Mouse (Mus musculus) limb, embryonic 14.5 days (tissue): Measurements from ENCODE around the gene Sh2d7. TPM values are rescaled to one million over a fixed set of nuclear protein-coding genes. Genes with fewer than 3 reads are reported as not detected.

Experiments
- ATAC-seq: fragments of 200-750 bp; cut with Nextera tagmentation; 2 replicates; pipeline ENCODE4 v1.8.0; 2017; ENCODE audit warnings: low read depth, moderate number of reproducible peaks, moderate TSS enrichment; ENCODE audit not compliant: low FRiP score
- DNase-seq: peaks from one replicate; pipeline ENCODE4 v3.0.0-alpha.2; 2015; ENCODE audit warnings: low spot score
- H3K27ac ChIP-seq: fragments of 300-500 bp; sonication (generic); replicated peaks from 2 replicates; pipeline ENCODE4 v1.5.1; 2014; ENCODE audit warnings: low read depth, mild to moderate bottlenecking, low read length, moderate library complexity, mixed read lengths
- H3K27me3 ChIP-seq: fragments of 300-500 bp; sonication (generic); 2 replicates; pipeline ENCODE4 v1.6.1; 2014; ENCODE audit warnings: low read length, mixed read lengths; ENCODE audit not compliant: control insufficient read depth, insufficient read depth
- H3K36me3 ChIP-seq: fragments of 300-500 bp; sonication (generic); 2 replicates; pipeline ENCODE4 v1.6.1; 2014; ENCODE audit warnings: mild to moderate bottlenecking, low read length, moderate library complexity, mixed read lengths; ENCODE audit not compliant: control insufficient read depth, insufficient read depth
- H3K4me1 ChIP-seq: fragments of 300-500 bp; sonication (generic); 2 replicates; pipeline ENCODE4 v1.6.1; 2014; ENCODE audit warnings: antibody characterized with exemption, low read length, mixed read lengths; ENCODE audit not compliant: control insufficient read depth, insufficient read depth
- H3K4me2 ChIP-seq: fragments of 300-500 bp; sonication (generic); replicated peaks from 2 replicates; pipeline ENCODE4 v1.6.1; 2014; ENCODE audit warnings: low read depth, mild to moderate bottlenecking, low read length, moderate library complexity; ENCODE audit not compliant: severe bottlenecking
- H3K4me3 ChIP-seq: fragments of 300-500 bp; sonication (generic); replicated peaks from 2 replicates; pipeline ENCODE4 v1.5.1; 2014; ENCODE audit warnings: low read length
- H3K9ac ChIP-seq: fragments of 300-500 bp; sonication (generic); 2 replicates; pipeline ENCODE4 v1.6.1; 2014; ENCODE audit warnings: mild to moderate bottlenecking, low read depth, low read length, moderate library complexity; ENCODE audit not compliant: severe bottlenecking
- H3K9me3 ChIP-seq: fragments of 300-500 bp; sonication (generic); 2 replicates; pipeline ENCODE4 v1.6.1; 2016; ENCODE audit warnings: low read length; ENCODE audit not compliant: control insufficient read depth
- POLR2A ChIP-seq: fragments of 200-500 bp; IDR thresholded peaks from 2 replicates; pipeline ENCODE4 v1.8.0; 2012; ENCODE audit warnings: inconsistent platforms, mild to moderate bottlenecking, moderate library complexity, borderline replicate concordance; ENCODE audit not compliant: insufficient read depth, insufficient read length; ENCODE audit errors: extremely low read depth
- WGBS: fragments of 180-500 bp; shearing (Covaris S2); extraction: QIAGEN DNeasy Blood & Tissue Kit; methylation state at CpG from one replicate; pipeline ENCODE4 v1.1.7; 2014; 5-methylcytosine and 5-hydroxymethylcytosine counted together
- polyA plus RNA-seq, 2 experiments: library from polyadenylated mRNA; depleted of rRNA in 1 of 2; stranded (reverse) in 1 of 2; unstranded in 1 of 2; fragments of >200 nt; fragmentation: Nextera tagmentation in 1 of 2; extraction: Ambion mirVana in 1 of 2; gene quantifications; 2 replicates each; pipeline versions ENCODE4 v1.2.1 to v1.2.3; 2012 to 2014

Sh2d7 gene
- polyA plus RNA-seq (2012; rRNA removed) (not detected in 2 replicates), polyA plus RNA-seq (2014; fragmentation: Nextera tagmentation; extraction: Ambion mirVana) (not detected in 2 replicates)

DNA sequence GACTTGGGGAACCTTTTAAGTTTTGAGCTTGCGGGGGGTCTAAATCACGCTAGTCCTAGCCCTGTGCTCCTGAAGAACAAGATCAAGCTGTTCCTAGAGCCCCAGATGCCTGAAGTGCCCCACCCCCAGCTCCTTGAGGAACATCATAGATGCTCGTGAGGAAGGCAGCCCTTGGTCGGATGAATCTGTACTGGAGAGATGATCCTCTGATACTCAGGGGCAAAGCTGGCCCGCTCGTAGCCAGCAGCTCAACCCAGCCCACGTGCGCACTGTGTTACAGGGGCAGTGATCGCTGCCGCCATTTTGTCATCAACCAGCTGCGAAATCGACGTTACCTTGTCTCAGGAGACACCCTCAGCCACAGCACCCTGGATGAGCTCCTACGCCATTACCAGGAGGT lies at the start of gene Sh2d7:
Sh2d7 (plus strand) TSS at position 301 of the 400 bp plus-strand sequence.
- H3K4me3 ChIP-seq, result no peak within 1 kb of the TSS
- DNase-seq (no peak), ATAC-seq (no peak)
- H3K27ac ChIP-seq, result no peak within 1 kb of the TSS
- H3K4me2 ChIP-seq, result no peak within 1 kb of the TSS
- H3K27me3 ChIP-seq, result no peaks in the 10 kb centered on the region
- no peaks in the 10 kb centered on the region for H3K36me3 ChIP-seq
- H3K9ac ChIP-seq, result no peak within 1 kb of the TSS
- H3K4me1 ChIP-seq, result 0 out of 2 replicates have a peak, but pooled peaks cover 4% of the 10 kb centered on the region
- H3K9me3 ChIP-seq, result no peaks in the 10 kb centered on the region
- WGBS, result 89% methylated on average over 14 of the region's 14 CpGs
- TF ChIP-seq POLR2A, result no peak

DNA sequence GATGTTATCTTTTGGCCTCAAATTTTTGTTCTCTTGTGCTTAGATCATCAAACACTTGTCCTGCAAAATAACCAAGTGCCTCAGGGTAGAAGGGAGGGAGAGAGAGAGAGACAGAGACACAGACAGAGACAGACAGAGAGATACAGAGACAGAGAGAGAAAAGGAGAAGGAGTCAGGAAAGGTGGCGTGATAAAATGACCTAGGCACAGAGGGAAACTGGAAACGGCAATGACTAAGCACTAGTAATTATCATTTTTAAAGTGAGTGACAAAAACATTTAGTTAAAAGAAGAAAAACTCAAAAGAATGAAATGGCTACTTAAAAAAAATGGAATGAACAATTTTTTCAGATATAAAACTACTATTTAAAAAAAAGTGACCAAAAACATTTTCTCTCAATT lies 49.2 kb upstream of the Sh2d7 start:
- no peak for TF ChIP-seq POLR2A
- H3K27me3 ChIP-seq, result no peaks in the 10 kb centered on the region
- H3K36me3 ChIP-seq, result no peaks in the 10 kb centered on the region
- ATAC-seq, result no peak
- H3K4me2 ChIP-seq, result no peak overlapping the region
- 67% methylated on average over 2 of the region's 2 CpGs for WGBS
- H3K27ac ChIP-seq, result no peak overlapping the region
- H3K4me3 ChIP-seq, result no peak overlapping the region
- H3K9ac ChIP-seq, result no peak overlapping the region
- H3K4me1 ChIP-seq, result no peaks in the 10 kb centered on the region
- no peak for DNase-seq
- H3K9me3 ChIP-seq, result no peaks in the 10 kb centered on the region

DNA sequence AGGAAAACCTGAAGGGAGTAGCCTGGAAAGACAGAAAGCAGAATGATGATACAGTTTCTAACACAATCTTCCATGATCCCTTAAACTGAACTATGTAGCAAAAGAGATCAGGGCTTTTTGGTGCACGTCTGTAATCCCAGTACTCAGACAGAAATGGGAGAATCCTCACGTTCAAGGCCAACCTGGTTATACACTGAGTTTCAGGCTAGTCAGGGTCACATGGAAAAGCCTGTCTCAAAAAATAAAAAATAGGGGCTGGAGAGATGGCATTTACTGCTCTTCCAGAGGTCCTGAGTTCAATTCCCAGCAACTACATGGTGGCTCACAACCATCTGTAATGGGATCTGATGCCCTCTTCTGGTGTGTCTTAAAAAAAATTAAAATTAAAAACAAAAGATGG lies 48.4 kb upstream of the Sh2d7 start:
- 90% methylated on average over 2 of the region's 2 CpGs for WGBS
- H3K4me1 ChIP-seq, result no peaks in the 10 kb centered on the region
- TF ChIP-seq POLR2A, result no peak
- no peak overlapping the region for H3K4me2 ChIP-seq
- ATAC-seq (no peak), DNase-seq (no peak)
- no peak overlapping the region for H3K9ac ChIP-seq
- H3K4me3 ChIP-seq, result no peak overlapping the region
- H3K36me3 ChIP-seq, result no peaks in the 10 kb centered on the region
- no peaks in the 10 kb centered on the region for H3K27me3 ChIP-seq
- no peak overlapping the region for H3K27ac ChIP-seq
- H3K9me3 ChIP-seq, result no peaks in the 10 kb centered on the region

DNA sequence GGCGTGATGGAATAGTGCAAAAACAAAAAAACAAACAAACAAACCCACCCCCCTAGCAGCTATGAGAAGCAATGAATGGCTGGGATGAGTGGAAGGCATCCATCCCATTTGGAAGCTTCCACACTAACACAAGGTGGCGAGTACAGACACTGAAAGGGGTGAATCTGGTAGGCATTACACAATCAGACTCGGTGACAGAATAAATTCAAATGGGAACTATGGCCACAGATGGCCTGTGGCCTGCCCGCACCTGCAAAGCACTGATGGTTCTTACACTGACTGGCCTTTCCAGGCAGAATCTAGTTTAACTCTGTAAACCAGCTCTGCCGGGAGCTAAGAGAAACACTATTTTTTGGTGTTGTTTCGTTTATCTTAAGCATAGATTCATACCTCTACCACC lies 39.5 kb upstream of the Sh2d7 start:
- WGBS, result 82% methylated on average over 6 of the region's 6 CpGs
- no peak overlapping the region for H3K9ac ChIP-seq
- H3K4me1 ChIP-seq, result peaks cover 6% of the 10 kb centered on the region; the same call in 1 of the 2 replicates
- ATAC-seq (no peak), DNase-seq (no peak)
- no peak overlapping the region for H3K4me3 ChIP-seq
- peaks cover 5% of the 10 kb centered on the region; the same call in 1 of the 2 replicates for H3K27me3 ChIP-seq
- no peak overlapping the region for H3K4me2 ChIP-seq
- TF ChIP-seq POLR2A, result no peak
- H3K9me3 ChIP-seq, result no peaks in the 10 kb centered on the region
- no peak overlapping the region for H3K27ac ChIP-seq
- H3K36me3 ChIP-seq, result no peaks in the 10 kb centered on the region

DNA sequence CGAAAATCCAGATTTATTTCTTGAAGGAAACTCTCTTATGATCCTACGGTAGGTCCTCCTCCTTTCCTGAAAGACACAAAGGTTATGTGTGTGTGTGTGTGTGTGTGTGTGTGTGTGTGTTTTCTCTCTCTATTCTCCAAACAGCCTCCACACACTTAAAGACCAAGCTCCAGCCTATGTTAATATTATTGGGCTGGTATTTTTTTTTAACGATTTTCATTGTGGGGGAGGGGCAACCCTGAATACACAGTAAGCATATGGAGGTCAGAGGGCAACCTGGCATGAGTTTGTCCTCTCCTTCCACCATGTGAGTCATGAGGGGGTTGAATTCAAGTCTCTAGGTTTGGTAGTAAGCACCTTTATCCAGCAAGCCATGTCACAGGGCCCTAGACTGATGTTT lies 39.0 kb upstream of the Sh2d7 start:
- no peak for ATAC-seq

More for the DNA sequence above, 39.0 kb upstream of the Sh2d7 start:
- Histone ChIP-seq H3K4me2 (no peak overlapping the region), H3K36me3 (no peaks in the 10 kb centered on the region), H3K27ac (no peak overlapping the region), H3K9ac (no peak overlapping the region), H3K4me1 (peaks cover 6% of the 10 kb centered on the region; the same call in 1 of the 2 replicates), H3K4me3 (no peak overlapping the region), H3K9me3 (no peaks in the 10 kb centered on the region), H3K27me3 (peaks cover 5% of the 10 kb centered on the region; the same call in 1 of the 2 replicates)
- DNase-seq, result no peak
- 82% methylated on average over 3 of the region's 3 CpGs for WGBS
- no peak for TF ChIP-seq POLR2A
